Mouse (Mus musculus) ES-E14 (cell line): ENCODE measurements around the gene Gins1. TPM values are rescaled to one million over a fixed set of nuclear protein-coding genes. Genes with fewer than 3 reads are reported as not detected.

ENCODE experiments used
- DNase-seq: peaks from one replicate; pipeline ENCODE4 v3.0.0-alpha.2; 2013; ENCODE audit warnings: low read depth, low spot score
- H3K27ac ChIP-seq: 2 replicates; pipeline ENCODE4 v1.5.1; 2012; ENCODE audit warnings: low read depth, mild to moderate bottlenecking, low read length, moderate library complexity, mixed read lengths; ENCODE audit not compliant: poor library complexity, insufficient read depth, severe bottlenecking
- H3K36me3 ChIP-seq: 2 replicates; pipeline ENCODE4 v1.6.1; 2012; ENCODE audit warnings: mild to moderate bottlenecking, low read length, moderate library complexity, mixed read lengths; ENCODE audit not compliant: control insufficient read depth, poor library complexity, insufficient read depth, severe bottlenecking
- H3K4me1 ChIP-seq, 2 experiments: fragments of 150-350 bp in 1 of 2; sonication (generic) in 1 of 2; 2 replicates each; pipeline ENCODE4 v1.6.1; 2012; ENCODE audit warnings: low read length in 2 of 2, mild to moderate bottlenecking in 1 of 2, mixed read lengths in 1 of 2; ENCODE audit not compliant: control insufficient read depth in 2 of 2, insufficient read depth in 2 of 2, poor library complexity in 1 of 2
- H3K4me3 ChIP-seq, 2 experiments: fragments of 150-350 bp in 1 of 2; sonication (generic) in 1 of 2; 2 replicates each; pipeline ENCODE4 v1.5.1; 2012; ENCODE audit warnings: low read length in 2 of 2, low read depth in 1 of 2, mild to moderate bottlenecking in 1 of 2, mixed read lengths in 1 of 2; ENCODE audit not compliant: insufficient read depth in 1 of 2, poor library complexity in 1 of 2, severe bottlenecking in 1 of 2
- H3K9ac ChIP-seq: 2 replicates; pipeline ENCODE4 v1.6.1; 2012; ENCODE audit warnings: low read depth, mild to moderate bottlenecking, low read length, mixed read lengths; ENCODE audit not compliant: poor library complexity, insufficient read depth, severe bottlenecking
- H3K9me3 ChIP-seq: fragments of 150-350 bp; sonication (generic); 2 replicates; pipeline ENCODE4 v1.6.1; 2012; ENCODE audit warnings: low read depth, mild to moderate bottlenecking, low read length; ENCODE audit not compliant: control insufficient read depth, insufficient read depth
- CHD2 ChIP-seq: IDR thresholded peaks from 2 replicates; pipeline ENCODE4 v1.6.1; 2014; ENCODE audit warnings: mild to moderate bottlenecking, low read depth, low read length, inconsistent platforms
- HCFC1 ChIP-seq: IDR thresholded peaks from 2 replicates; pipeline ENCODE4 v1.6.1; 2012; ENCODE audit warnings: low read length, inconsistent platforms, borderline replicate concordance; ENCODE audit not compliant: insufficient read depth
- MAFK ChIP-seq: IDR thresholded peaks from 2 replicates; pipeline ENCODE4 v1.6.1; 2014; ENCODE audit warnings: mild to moderate bottlenecking, low read depth, low read length, inconsistent platforms; ENCODE audit not compliant: insufficient read depth
- ZC3H11A ChIP-seq: IDR thresholded peaks from 2 replicates; pipeline ENCODE4 v1.6.1; 2012; ENCODE audit warnings: low read depth, mild to moderate bottlenecking, inconsistent platforms, low read length, borderline replicate concordance
- ZNF384 ChIP-seq: IDR thresholded peaks from 2 replicates; pipeline ENCODE4 v1.6.1; 2012; ENCODE audit warnings: low read depth, low read length, inconsistent platforms
- in situ Hi-C, 2 experiments: fragments of 600-800 bp; cut with MboI; formaldehyde crosslinking; loops; one replicate each; pipeline ENCODE4 v1.15.1; 2025; ENCODE audit warnings: low sequenced_read_pairs in 2 of 2, inconsistent platforms in 1 of 2; ENCODE audit not compliant: unreplicated experiment in 2 of 2
- total RNA-seq: library from RNA; depleted of rRNA; stranded (reverse); fragments of 300-350 nt; gene quantifications from 2 replicates; pipeline ENCODE4 v1.2.3, GENCODE M21; 2012

Gene Gins1
- total RNA-seq, 1 experiment = 45.6 TPM

DNA sequence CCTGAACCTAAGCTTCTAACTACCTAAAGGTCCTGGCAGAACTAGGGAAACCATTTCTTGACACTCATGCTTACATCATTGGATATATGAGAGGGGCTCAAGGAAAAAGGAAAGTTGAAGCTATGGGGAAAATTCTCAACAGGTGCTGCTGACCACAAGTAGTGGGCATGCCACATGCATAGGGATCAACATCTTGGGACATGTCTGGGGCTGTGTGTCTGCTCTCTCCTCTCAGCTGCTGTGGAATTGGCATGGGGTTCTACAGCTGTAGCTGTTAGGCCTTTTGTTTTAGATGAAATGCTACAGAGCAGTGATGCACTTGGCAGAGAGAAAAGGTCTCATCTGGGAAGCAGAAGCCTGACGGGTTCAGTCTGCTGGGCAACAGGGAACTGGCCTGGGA lies 50.7 kb downstream of the Gins1 start:
- H3K9ac ChIP-seq = no peak overlapping the region
- no peak for DNase-seq
- peaks cover 11 to 13% of the 10 kb centered on the region in 2 experiments for H3K4me1 ChIP-seq
- no peak overlapping the region for H3K4me3 ChIP-seq
- H3K9me3 ChIP-seq = no peaks in the 10 kb centered on the region
- H3K27ac ChIP-seq = no peak overlapping the region
- in situ Hi-C loops = no loop called here
- peaks cover 22% of the 10 kb centered on the region; the same call in 1 of the 2 replicates for H3K36me3 ChIP-seq
- TF ChIP-seq CHD2 (no peak), HCFC1 (no peak), MAFK (no peak), ZNF384 (no peak), ZC3H11A (no peak)

DNA sequence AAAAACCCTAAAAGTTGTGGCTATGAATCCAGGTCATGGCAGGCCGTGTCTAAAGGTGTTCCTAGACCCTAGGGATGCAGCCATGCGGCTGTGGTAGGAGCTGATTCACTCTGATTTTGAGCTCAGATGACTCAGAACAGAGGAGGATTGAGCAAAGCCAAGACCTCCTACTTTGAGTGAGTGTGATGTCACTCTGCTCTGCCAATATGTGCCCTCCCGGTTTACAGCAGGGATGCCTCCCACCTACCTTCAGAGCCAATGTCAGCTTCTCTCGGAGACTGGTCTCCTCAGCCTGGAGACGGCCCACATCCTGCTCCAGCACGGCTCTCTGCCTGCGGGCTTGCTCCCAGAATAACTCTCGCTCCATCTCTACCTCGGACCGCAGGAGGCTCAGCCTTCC lies 54.3 kb downstream of the Gins1 start:
- Histone ChIP-seq H3K36me3 (peaks cover 22% of the 10 kb centered on the region; the same call in 1 of the 2 replicates), H3K27ac (no peak overlapping the region), H3K4me3 (no peak overlapping the region), H3K9ac (no peak overlapping the region), H3K4me1 (peaks cover 6 to 8% of the 10 kb centered on the region in 2 experiments; a peak in 2 of 4 replicates), H3K9me3 (no peaks in the 10 kb centered on the region)
- TF ChIP-seq HCFC1 (no peak), ZNF384 (no peak), MAFK (no peak), CHD2 (no peak), ZC3H11A (no peak)
- DNase-seq = no peak
- in situ Hi-C loops = no loop called here

DNA sequence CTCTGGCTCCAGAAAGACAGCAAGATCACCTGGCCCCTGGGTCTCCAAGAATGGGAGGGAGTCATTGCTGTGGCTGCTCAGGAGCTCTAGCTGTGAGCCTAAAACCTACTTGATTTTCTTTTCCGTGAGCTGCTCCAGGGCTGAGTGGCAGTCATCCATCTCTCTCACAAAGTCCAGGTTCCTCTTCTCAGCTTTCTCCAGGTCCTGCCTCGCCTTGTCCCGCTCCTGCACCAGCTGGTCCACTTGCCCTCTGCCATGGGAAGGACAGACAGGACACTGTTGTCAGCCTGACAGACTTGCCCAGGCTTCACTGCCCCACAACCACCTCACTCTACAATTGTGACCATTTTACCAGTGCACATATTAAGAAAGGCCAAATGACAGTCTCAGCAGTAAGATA lies 58.0 kb downstream of the Gins1 start:
- Histone ChIP-seq H3K4me1 (no peaks in the 10 kb centered on the region), H3K9ac (no peak overlapping the region), H3K27ac (no peak overlapping the region), H3K4me3 (no peak overlapping the region), H3K36me3 (peaks cover 22% of the 10 kb centered on the region; the same call in 1 of the 2 replicates), H3K9me3 (no peaks in the 10 kb centered on the region)
- TF ChIP-seq ZC3H11A = no peak
- DNase-seq = no peak
- in situ Hi-C loops = no loop called here

DNA sequence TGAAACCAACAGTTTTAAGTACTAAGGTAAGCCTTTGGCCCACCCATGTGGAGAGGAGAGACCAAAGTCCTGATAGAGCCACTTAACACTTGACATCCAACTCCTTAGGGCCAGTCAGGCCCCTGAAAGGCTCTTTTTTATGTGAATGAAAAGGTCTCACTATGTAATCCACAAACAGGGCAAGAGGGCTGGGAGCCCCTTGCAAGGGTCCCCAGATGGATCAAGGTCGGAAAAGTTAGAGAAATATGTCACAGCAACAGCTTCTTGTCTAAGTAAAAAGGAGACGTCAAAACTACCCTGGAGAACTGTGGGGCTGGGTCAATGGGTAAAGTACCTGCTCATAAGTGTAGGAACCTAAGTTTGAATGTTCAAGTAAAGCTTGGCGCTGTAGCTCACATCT lies 59.4 kb downstream of the Gins1 start:
- no peak for TF ChIP-seq MAFK
- no peak for TF ChIP-seq ZNF384
- TF ChIP-seq ZC3H11A = no peak
- no peak for TF ChIP-seq HCFC1
- TF ChIP-seq CHD2 = no peak
- DNase-seq = no peak
- Histone ChIP-seq H3K4me1 (no peaks in the 10 kb centered on the region), H3K27ac (no peak overlapping the region), H3K36me3 (peaks cover 13% of the 10 kb centered on the region; the same call in 1 of the 2 replicates), H3K9me3 (no peaks in the 10 kb centered on the region), H3K4me3 (no peak overlapping the region), H3K9ac (no peak overlapping the region)
- in situ Hi-C loops = no loop called here

DNA sequence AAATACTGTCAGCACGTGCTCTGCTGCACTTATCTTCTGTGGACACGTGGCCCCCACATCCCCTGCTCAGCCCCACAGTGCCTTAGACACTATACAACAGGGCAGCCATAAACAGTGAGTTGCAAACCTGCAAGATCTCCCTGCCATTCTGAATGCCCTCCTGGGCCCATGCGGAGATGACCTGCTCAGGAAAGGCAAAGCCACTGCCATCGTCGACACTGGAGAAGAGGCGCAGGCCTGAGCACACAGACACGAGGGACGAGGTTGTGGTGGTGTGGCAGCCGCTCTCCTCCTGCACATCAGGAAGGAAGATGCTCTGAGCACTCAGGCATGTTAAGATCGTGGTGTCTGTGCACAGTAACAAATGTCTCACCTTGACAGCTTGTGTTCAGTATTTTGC lies 60.8 kb downstream of the Gins1 start:
- peaks cover 11% of the 10 kb centered on the region; the same call in 1 of the 2 replicates for H3K36me3 ChIP-seq
- no peak overlapping the region for H3K4me3 ChIP-seq
- in situ Hi-C loops = no loop called here
- H3K9ac ChIP-seq = no peak overlapping the region
- H3K27ac ChIP-seq = no peak overlapping the region
- no peaks in the 10 kb centered on the region for H3K9me3 ChIP-seq
- TF ChIP-seq HCFC1 (no peak), CHD2 (no peak), ZC3H11A (no peak), ZNF384 (no peak), MAFK (no peak)
- DNase-seq = no peak
- H3K4me1 ChIP-seq = no peaks in the 10 kb centered on the region
